Mouse (Mus musculus): ENCODE results near the gene Slc16a2.
A peak's percentile ranks its signal among the peaks of the same experiment; 100 is the strongest.
"Not testable (repeated sequence)": the region's sequence is repeated elsewhere in the genome, so short reads cannot be mapped to it uniquely, and the experiment has no call there.

Slc16a2 gene

GRCm38 (mm10) chrX:103734041-103734625, 87.7 kb downstream of the Slc16a2 start:
- DNase-seq (ENCODE audit: low spot score) = no peak

- DNase-seq (ENCODE audit: low spot score) = no peak
Measured at GRCm38 (mm10) chrX:103733091-103733490, 88.7 kb downstream of the Slc16a2 start.

- no peak for DNase-seq (ENCODE audit: low spot score)
Measured at GRCm38 (mm10) chrX:103732033-103732703, 89.6 kb downstream of the Slc16a2 start.

GRCm38 (mm10) chrX:103722437-103722836, 99.3 kb downstream of the Slc16a2 start:
- no peak for DNase-seq (ENCODE audit: low spot score)

GRCm38 (mm10) chrX:103719618-103720185, 102.1 kb downstream of the Slc16a2 start:
- no peak for DNase-seq (ENCODE audit: low spot score)

- DNase-seq (ENCODE audit: low spot score) = no peak
Measured at GRCm38 (mm10) chrX:103712922-103713321, 108.9 kb downstream of the Slc16a2 start.

GRCm38 (mm10) chrX:103709671-103710070, 112.1 kb downstream of the Slc16a2 start:
- no peak for DNase-seq (ENCODE audit: low spot score)

- no peak for DNase-seq (ENCODE audit: low spot score)
Measured at GRCm38 (mm10) chrX:103708592-103708991, 113.2 kb downstream of the Slc16a2 start.

- no peak for DNase-seq (ENCODE audit: low spot score)
Measured at GRCm38 (mm10) chrX:103704611-103705010, 117.2 kb downstream of the Slc16a2 start.

GRCm38 (mm10) chrX:103704024-103704423, 117.8 kb downstream of the Slc16a2 start:
- DNase-seq (ENCODE audit: low spot score) = peak; percentile 21

- DNase-seq (ENCODE audit: low spot score) = no peak
Measured at GRCm38 (mm10) chrX:103697796-103698195, 124.0 kb downstream of the Slc16a2 start.

- DNase-seq (ENCODE audit: low spot score) = no peak
Measured at GRCm38 (mm10) chrX:103696081-103696519, 125.7 kb downstream of the Slc16a2 start.

GRCm38 (mm10) chrX:103695165-103695996, 126.4 kb downstream of the Slc16a2 start:
- peak; percentile 54 for DNase-seq (ENCODE audit: low spot score)

- no peak for DNase-seq (ENCODE audit: low spot score)
Measured at GRCm38 (mm10) chrX:103694787-103695164, 127.0 kb downstream of the Slc16a2 start.

GRCm38 (mm10) chrX:103694381-103694780, 127.4 kb downstream of the Slc16a2 start:
- no peak for DNase-seq (ENCODE audit: low spot score)

GRCm38 (mm10) chrX:103692916-103693315, 128.9 kb downstream of the Slc16a2 start:
- DNase-seq (ENCODE audit: low spot score) = no peak

GRCm38 (mm10) chrX:103688551-103688950, 133.2 kb downstream of the Slc16a2 start:
- DNase-seq (ENCODE audit: low spot score) = no peak

- peak; percentile 20 for DNase-seq (ENCODE audit: low spot score)
Measured at GRCm38 (mm10) chrX:103674674-103675073, 147.1 kb downstream of the Slc16a2 start.

GRCm38 (mm10) chrX:103673761-103674160, 148.0 kb downstream of the Slc16a2 start:
- no peak for DNase-seq (ENCODE audit: low spot score)

GRCm38 (mm10) chrX:103670245-103670644, 151.5 kb downstream of the Slc16a2 start:
- DNase-seq (ENCODE audit: low spot score) = no peak

GRCm38 (mm10) chrX:103664445-103664844, 157.3 kb downstream of the Slc16a2 start:
- not testable (repeated sequence) for DNase-seq (ENCODE audit: low spot score)

- no peak for DNase-seq (ENCODE audit: low spot score)
Measured at GRCm38 (mm10) chrX:103658985-103659384, 162.8 kb downstream of the Slc16a2 start.

All from MN1 (cell line).